Mouse (Mus musculus) heart, embryonic 12.5 days (tissue): ENCODE measurements around the gene Dusp1. TPM values are rescaled to one million over a fixed set of nuclear protein-coding genes. Genes with fewer than 3 reads are reported as not detected.
A peak's percentile ranks its signal among the peaks of the same experiment; 100 is the strongest.

ENCODE experiments used
- ATAC-seq: fragments of 200-750 bp; cut with Nextera tagmentation; 2 replicates; pipeline ENCODE4 v1.8.0; 2017; ENCODE audit warnings: moderate TSS enrichment, moderate library complexity; ENCODE audit not compliant: insufficient number of reproducible peaks, low FRiP score
- H3K27ac ChIP-seq: fragments of 300-500 bp; sonication (generic); 2 replicates; pipeline ENCODE4 v1.5.1; 2016; ENCODE audit warnings: mild to moderate bottlenecking, moderate library complexity; ENCODE audit not compliant: poor library complexity, severe bottlenecking
- H3K27me3 ChIP-seq: fragments of 300-500 bp; sonication (generic); replicated peaks from 2 replicates; pipeline ENCODE4 v1.6.1; 2016; ENCODE audit warnings: mild to moderate bottlenecking, moderate library complexity
- H3K36me3 ChIP-seq: fragments of 300-500 bp; sonication (generic); 2 replicates; pipeline ENCODE4 v1.6.1; 2016; ENCODE audit warnings: mild to moderate bottlenecking, moderate library complexity
- H3K4me1 ChIP-seq: fragments of 300-500 bp; sonication (generic); replicated peaks from 2 replicates; pipeline ENCODE4 v1.6.1; 2016; ENCODE audit warnings: mild to moderate bottlenecking
- H3K4me2 ChIP-seq: fragments of 300-500 bp; sonication (generic); 2 replicates; pipeline ENCODE4 v1.6.1; 2016; ENCODE audit warnings: mild to moderate bottlenecking, moderate library complexity
- H3K4me3 ChIP-seq: fragments of 300-500 bp; sonication (generic); 2 replicates; pipeline ENCODE4 v1.5.1; 2016; ENCODE audit warnings: mild to moderate bottlenecking
- H3K9ac ChIP-seq: fragments of 300-500 bp; sonication (generic); 2 replicates; pipeline ENCODE4 v1.6.1; 2016; ENCODE audit warnings: mild to moderate bottlenecking, moderate library complexity
- H3K9me3 ChIP-seq: fragments of 300-500 bp; sonication (generic); replicated peaks from 2 replicates; pipeline ENCODE4 v1.6.1; 2016; ENCODE audit warnings: mild to moderate bottlenecking, moderate library complexity
- WGBS: fragments of 180-500 bp; shearing (Covaris S2); methylation state at CpG from one replicate; pipeline ENCODE4 v1.1.7; 2016; 5-methylcytosine and 5-hydroxymethylcytosine counted together
- polyA plus RNA-seq: library from polyadenylated mRNA; unstranded; fragments of >200 nt; fragmentation: Nextera tagmentation; extraction: Ambion mirVana; gene quantifications from 2 replicates; pipeline ENCODE4 v1.2.1, GENCODE M21; 2016

Gene Dusp1
- 36.2 and 38.7 TPM in 2 replicates for polyA plus RNA-seq

GRCm38 (mm10) chr17:26561651-26562181 lies at the start of gene Dusp1:
Gene Dusp1, minus strand, starts transcription at chr17:26562128.
- WGBS = 1% methylated on average over 25 of the region's 25 CpGs
- peaks cover 31% of the 10 kb centered on the region for H3K4me1 ChIP-seq
- H3K4me2 ChIP-seq = peak within 1 kb of the TSS; percentile 93
- peaks cover 36% of the 10 kb centered on the region for H3K36me3 ChIP-seq
- H3K27me3 ChIP-seq = no peaks in the 10 kb centered on the region
- H3K4me3 ChIP-seq = peak within 1 kb of the TSS; percentile 89
- peak; percentile 78 for ATAC-seq
- H3K9me3 ChIP-seq = no peaks in the 10 kb centered on the region; the same call in 1 of the 2 replicates
- peak within 1 kb of the TSS; percentile 74 for H3K27ac ChIP-seq
- H3K9ac ChIP-seq = peak within 1 kb of the TSS; percentile 92

DNA sequence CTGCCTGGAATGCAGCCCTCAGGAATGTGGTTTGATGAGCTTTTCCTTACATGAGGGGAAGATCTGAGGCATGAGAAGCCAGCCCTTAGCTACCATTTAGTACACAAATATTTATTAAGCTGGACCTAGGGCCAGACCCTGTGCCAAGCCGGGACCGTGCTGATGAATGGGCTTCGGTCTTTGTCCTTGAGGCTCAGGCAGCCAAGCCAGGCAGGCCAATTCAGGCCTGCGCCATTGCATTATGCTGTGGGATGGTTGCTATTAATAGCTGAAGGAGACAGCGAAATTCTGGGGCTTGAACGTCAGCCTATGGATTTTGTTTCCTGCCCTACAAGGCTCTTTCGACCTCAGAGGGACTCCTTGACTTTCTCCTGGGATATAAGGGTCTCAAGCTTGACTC lies 49.4 kb upstream of the Dusp1 start:
- no peaks in the 10 kb centered on the region for H3K9me3 ChIP-seq
- peaks cover 50% of the 10 kb centered on the region for H3K36me3 ChIP-seq
- H3K4me2 ChIP-seq = no peak overlapping the region
- H3K9ac ChIP-seq = peak overlapping the region; percentile 32; the same call in 1 of the 2 replicates
- peak overlapping the region; percentile 90 for H3K27ac ChIP-seq
- no peak for ATAC-seq
- 43% methylated on average over 7 of the region's 7 CpGs for WGBS
- no peak overlapping the region for H3K4me3 ChIP-seq
- no peaks in the 10 kb centered on the region for H3K27me3 ChIP-seq
- H3K4me1 ChIP-seq = peaks cover 54% of the 10 kb centered on the region

DNA sequence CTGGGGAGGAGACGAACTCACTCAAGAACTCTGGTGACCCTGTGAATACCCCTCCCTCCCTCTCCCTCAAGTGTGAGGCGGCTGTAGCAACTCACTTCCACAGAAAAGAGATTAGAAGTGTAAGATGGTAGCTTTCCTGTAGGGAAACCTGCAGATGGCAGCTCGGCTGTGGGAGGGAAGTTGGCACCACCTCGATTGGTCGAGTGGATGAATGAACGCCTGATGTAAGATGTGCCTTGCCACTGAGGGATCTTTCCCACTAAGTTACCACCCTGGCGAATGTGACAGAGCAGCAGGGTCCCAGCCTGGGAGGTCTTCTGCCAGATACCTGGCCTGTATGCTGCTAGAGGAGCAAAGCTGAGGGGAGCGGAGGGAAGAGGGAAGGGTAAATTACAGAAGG lies 47.9 kb upstream of the Dusp1 start:
- no peak overlapping the region for H3K27ac ChIP-seq
- ATAC-seq = no peak
- peaks cover 47% of the 10 kb centered on the region for H3K36me3 ChIP-seq
- 81% methylated on average over 8 of the region's 8 CpGs for WGBS
- no peak overlapping the region for H3K9ac ChIP-seq
- H3K27me3 ChIP-seq = no peaks in the 10 kb centered on the region
- no peaks in the 10 kb centered on the region for H3K9me3 ChIP-seq
- no peak overlapping the region for H3K4me3 ChIP-seq
- no peak overlapping the region for H3K4me2 ChIP-seq
- H3K4me1 ChIP-seq = peaks cover 53% of the 10 kb centered on the region

GRCm38 (mm10) chr17:26608877-26609276 lies 46.9 kb upstream of the Dusp1 start:
- ATAC-seq = 0 out of 2 replicates have a peak, but pooled peaks have one; percentile 47
- H3K9ac ChIP-seq = no peak overlapping the region
- H3K4me1 ChIP-seq = peaks cover 44% of the 10 kb centered on the region
- H3K4me2 ChIP-seq = no peak overlapping the region
- no peaks in the 10 kb centered on the region for H3K27me3 ChIP-seq
- WGBS = 83% methylated on average over 8 of the region's 8 CpGs
- H3K9me3 ChIP-seq = no peaks in the 10 kb centered on the region
- H3K4me3 ChIP-seq = no peak overlapping the region
- peak overlapping the region; percentile 17; the same call in 1 of the 2 replicates for H3K27ac ChIP-seq
- H3K36me3 ChIP-seq = peaks cover 38% of the 10 kb centered on the region

GRCm38 (mm10) chr17:26608348-26608747 lies 46.4 kb upstream of the Dusp1 start:
- 90% methylated on average over 3 of the region's 3 CpGs for WGBS
- Histone ChIP-seq H3K9me3 (no peaks in the 10 kb centered on the region), H3K4me3 (no peak overlapping the region), H3K27ac (peak overlapping the region; percentile 17; the same call in 1 of the 2 replicates), H3K9ac (no peak overlapping the region), H3K4me1 (peaks cover 43% of the 10 kb centered on the region), H3K4me2 (no peak overlapping the region), H3K27me3 (no peaks in the 10 kb centered on the region), H3K36me3 (peaks cover 36% of the 10 kb centered on the region)
- no peak for ATAC-seq

DNA sequence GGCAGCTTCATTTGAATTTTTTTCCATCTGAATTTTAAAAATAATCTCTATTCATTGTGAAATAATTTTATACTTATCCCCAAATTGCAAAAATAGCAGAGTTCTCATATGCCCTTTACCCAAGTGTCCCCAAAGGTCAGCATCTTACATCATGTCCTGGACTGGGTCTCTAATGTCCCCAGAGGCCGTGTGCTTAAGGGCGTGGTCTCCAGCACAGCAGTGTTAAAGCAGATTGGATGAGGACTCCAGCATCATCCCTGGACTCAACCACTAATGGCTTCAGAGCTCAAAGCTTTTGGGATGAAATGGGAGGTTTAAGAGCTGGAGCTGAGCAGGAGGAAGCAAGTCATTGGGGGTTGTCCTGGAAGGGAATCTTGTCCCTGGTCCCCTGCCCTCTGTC lies 44.6 kb upstream of the Dusp1 start:
- Histone ChIP-seq H3K4me3 (no peak overlapping the region), H3K9ac (no peak overlapping the region), H3K36me3 (peaks cover 36% of the 10 kb centered on the region), H3K4me2 (no peak overlapping the region), H3K9me3 (no peaks in the 10 kb centered on the region), H3K27ac (no peak overlapping the region), H3K4me1 (peaks cover 49% of the 10 kb centered on the region), H3K27me3 (no peaks in the 10 kb centered on the region)
- ATAC-seq = no peak
- WGBS = 80% methylated on average over 2 of the region's 2 CpGs

DNA sequence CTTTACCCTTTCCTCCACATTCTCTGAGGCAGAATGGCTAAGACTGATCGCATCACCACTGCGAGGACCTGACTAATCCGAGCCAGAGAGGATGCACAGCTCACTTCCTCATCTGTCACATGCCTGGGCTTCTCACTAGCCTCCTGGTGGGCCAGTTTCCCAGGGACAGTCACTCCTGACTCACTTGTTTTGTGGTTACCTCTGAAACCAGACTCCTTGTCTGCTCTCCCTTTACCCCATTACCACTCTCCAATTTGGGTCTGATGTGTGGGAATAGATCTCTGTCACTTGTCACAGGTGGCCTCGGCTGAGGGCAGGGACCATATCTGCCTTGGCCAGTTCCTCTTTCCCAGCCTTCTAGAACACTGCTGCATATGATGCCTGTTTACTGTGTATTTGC lies 43.7 kb upstream of the Dusp1 start:
- Histone ChIP-seq H3K27ac (no peak overlapping the region), H3K9me3 (no peaks in the 10 kb centered on the region), H3K27me3 (no peaks in the 10 kb centered on the region), H3K4me2 (no peak overlapping the region), H3K36me3 (peaks cover 36% of the 10 kb centered on the region), H3K9ac (no peak overlapping the region), H3K4me1 (peaks cover 51% of the 10 kb centered on the region), H3K4me3 (no peak overlapping the region)
- WGBS = 71% methylated on average over 4 of the region's 4 CpGs
- ATAC-seq = no peak

- H3K4me1 ChIP-seq = peaks cover 37% of the 10 kb centered on the region
- no peak for ATAC-seq
These were observed 41.4 kb upstream of the Dusp1 start for GRCm38 (mm10) chr17:26603311-26603710.

DNA sequence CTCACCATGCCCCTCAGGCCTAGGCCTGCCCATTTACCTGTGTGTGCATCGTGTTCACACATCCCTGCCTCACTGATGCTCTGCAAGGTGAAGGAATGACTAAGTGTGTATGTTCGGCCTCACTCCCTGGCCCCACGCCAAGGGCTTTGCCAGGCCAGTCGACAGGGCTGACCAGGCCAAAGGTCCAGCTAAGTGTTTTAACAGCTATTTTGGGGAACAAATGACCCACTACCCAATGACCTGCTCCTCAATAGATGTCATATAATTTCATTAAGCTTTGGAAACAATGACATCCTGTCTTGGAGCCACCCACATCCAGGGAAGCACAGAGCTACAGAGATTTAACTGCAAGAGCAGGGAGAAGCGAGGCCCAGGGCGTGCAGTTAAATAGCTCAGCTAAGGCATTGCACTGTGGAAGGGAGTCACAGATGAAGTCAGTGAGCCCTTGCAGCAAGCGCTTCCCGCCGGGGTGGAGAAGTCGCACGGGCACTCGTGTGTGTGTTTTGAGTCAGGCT lies 40.5 kb upstream of the Dusp1 start:
- Histone ChIP-seq H3K4me2 (no peak overlapping the region), H3K36me3 (peaks cover 13% of the 10 kb centered on the region; the same call in 1 of the 2 replicates), H3K9ac (no peak overlapping the region; the same call in 1 of the 2 replicates), H3K4me3 (no peak overlapping the region), H3K4me1 (peaks cover 34% of the 10 kb centered on the region), H3K27ac (peak overlapping the region; percentile 67), H3K27me3 (no peaks in the 10 kb centered on the region), H3K9me3 (no peaks in the 10 kb centered on the region)
- 58% methylated on average over 12 of the region's 12 CpGs for WGBS
- ATAC-seq = 0 out of 2 replicates have a peak, but pooled peaks have one; percentile 16

More at GRCm38 (mm10) chr17:26603311-26603710, 41.4 kb upstream of the Dusp1 start:
- 86% methylated on average over 8 of the region's 8 CpGs for WGBS
- H3K36me3 ChIP-seq = peaks cover 16% of the 10 kb centered on the region; the same call in 1 of the 2 replicates
- peak overlapping the region; percentile 67; the same call in 1 of the 2 replicates for H3K27ac ChIP-seq
- no peak overlapping the region for H3K4me3 ChIP-seq
- H3K27me3 ChIP-seq = no peaks in the 10 kb centered on the region
- H3K9ac ChIP-seq = no peak overlapping the region
- H3K9me3 ChIP-seq = no peaks in the 10 kb centered on the region
- no peak overlapping the region for H3K4me2 ChIP-seq

GRCm38 (mm10) chr17:26601926-26602325 lies 40.0 kb upstream of the Dusp1 start:
- Histone ChIP-seq H3K9ac (0 out of 2 replicates have a peak overlapping the region, but pooled peaks have one; percentile 46), H3K36me3 (peaks cover 13% of the 10 kb centered on the region; the same call in 1 of the 2 replicates), H3K9me3 (no peaks in the 10 kb centered on the region), H3K4me2 (no peak overlapping the region), H3K27me3 (no peaks in the 10 kb centered on the region), H3K4me3 (no peak overlapping the region), H3K27ac (peak overlapping the region; percentile 67), H3K4me1 (peaks cover 39% of the 10 kb centered on the region)
- 46% methylated on average over 6 of the region's 6 CpGs for WGBS
- 0 out of 2 replicates have a peak, but pooled peaks have one; percentile 9 for ATAC-seq

DNA sequence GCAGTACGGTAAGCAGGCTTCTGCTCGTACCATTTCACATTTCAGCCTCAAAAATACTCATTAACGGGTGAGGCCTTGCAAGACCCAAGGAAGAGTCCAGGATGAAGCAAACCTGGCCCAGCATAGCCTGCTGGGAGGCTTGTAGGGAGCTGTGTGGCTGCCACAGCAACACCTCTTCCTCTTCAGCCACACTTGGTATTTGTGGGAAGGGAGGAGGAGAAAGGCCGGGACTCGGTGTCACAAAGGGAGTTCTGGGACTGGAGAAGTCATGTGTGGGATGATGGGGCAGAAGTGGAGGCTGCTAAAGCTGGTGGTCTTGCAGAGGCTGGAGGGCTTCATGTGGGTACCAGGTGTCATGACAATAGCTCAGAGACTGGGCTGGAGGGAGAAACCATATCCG lies 39.6 kb upstream of the Dusp1 start:
- 74% methylated on average over 6 of the region's 6 CpGs for WGBS
- Histone ChIP-seq H3K4me3 (no peak overlapping the region), H3K9me3 (no peaks in the 10 kb centered on the region), H3K27me3 (no peaks in the 10 kb centered on the region), H3K9ac (peak overlapping the region; percentile 46; the same call in 1 of the 2 replicates), H3K36me3 (peaks cover 13% of the 10 kb centered on the region; the same call in 1 of the 2 replicates), H3K4me2 (no peak overlapping the region), H3K27ac (peak overlapping the region; percentile 67), H3K4me1 (peaks cover 43% of the 10 kb centered on the region)
- 0 out of 2 replicates have a peak, but pooled peaks have one; percentile 3 for ATAC-seq
